Mouse (Mus musculus): ENCODE results near the gene Slc4a5. TPM values are rescaled to one million over a fixed set of nuclear protein-coding genes. Genes with fewer than 3 reads are reported as not detected.

Gene Slc4a5
- 1.4 and 1.6 TPM in 2 replicates for polyA plus RNA-seq (2012; rRNA removed)

GRCm38 (mm10) chr6:83219814-83220213 is at the start of gene Slc4a5:
TSS of gene Slc4a5 (plus strand) at chr6:83219828.

GRCm38 (mm10) chr6:83325525-83326393 is 106.1 kb downstream of the Slc4a5 start, which contains the start of the genes Mthfd2 and Mob1a:
TSS of gene Mthfd2 (minus strand) at chr6:83325908.
TSS of gene Mob1a (plus strand) at chr6:83326016.

GRCm38 (mm10) chr6:83348873-83349272 is 129.2 kb downstream of the Slc4a5 start, which contains the start of gene Bola3:
TSS of gene Bola3 (plus strand) at chr6:83349147.

Other genes with a start within 250 kb of the Slc4a5 start
- gene Dok1, start 186.4 kb upstream of the Slc4a5 start, polyA plus RNA-seq (2012; rRNA removed), result 7.7 and 8.2 TPM in 2 replicates
- 10.1 and 15.8 TPM in 2 replicates for gene Loxl3, start 185.7 kb upstream of the Slc4a5 start, polyA plus RNA-seq (2012; rRNA removed)
- gene Aup1, start 165.3 kb upstream of the Slc4a5 start, polyA plus RNA-seq (2012; rRNA removed), result 209 and 289 TPM in 2 replicates
- 70.4 and 80.9 TPM in 2 replicates for gene Htra2, start 164.6 kb upstream of the Slc4a5 start, polyA plus RNA-seq (2012; rRNA removed)
- gene Dqx1, start 162.0 kb upstream of the Slc4a5 start, polyA plus RNA-seq (2012; rRNA removed), result 2.0 and 3.3 TPM in 2 replicates
- 4.1 and 7.5 TPM in 2 replicates for gene Tlx2, start 149.5 kb upstream of the Slc4a5 start, polyA plus RNA-seq (2012; rRNA removed)
- gene Pcgf1, start 142.0 kb upstream of the Slc4a5 start, polyA plus RNA-seq (2012; rRNA removed), result 42.4 and 49.1 TPM in 2 replicates
- 0.59 and 1.2 TPM in 2 replicates for gene Lbx2, start 133.5 kb upstream of the Slc4a5 start, polyA plus RNA-seq (2012; rRNA removed)
- gene Ccdc142, start 118.2 kb upstream of the Slc4a5 start, polyA plus RNA-seq (2012; rRNA removed), result 4.1 and 5.1 TPM in 2 replicates
- 4.2 and 4.9 TPM in 2 replicates for gene Gm42688, start 118.2 kb upstream of the Slc4a5 start, polyA plus RNA-seq (2012; rRNA removed)
- gene Mrpl53, start 110.8 kb upstream of the Slc4a5 start, polyA plus RNA-seq (2012; rRNA removed), result 111 and 115 TPM in 2 replicates
- gene Mogs, start 104.3 kb upstream of the Slc4a5 start, polyA plus RNA-seq (2012; rRNA removed), result 47.3 and 47.7 TPM in 2 replicates
- gene Wbp1, start 98.3 kb upstream of the Slc4a5 start, polyA plus RNA-seq (2012; rRNA removed), result 201 and 275 TPM in 2 replicates
- 37.2 and 53.1 TPM in 2 replicates for gene Ino80b, start 94.4 kb upstream of the Slc4a5 start, polyA plus RNA-seq (2012; rRNA removed)
- 72.3 and 77.8 TPM in 2 replicates for gene Rtkn, start 84.4 kb upstream of the Slc4a5 start, polyA plus RNA-seq (2012; rRNA removed)
- 13.5 and 17.0 TPM in 2 replicates for gene Wdr54, start 63.4 kb upstream of the Slc4a5 start, polyA plus RNA-seq (2012; rRNA removed)
- 0.57 and 0.73 TPM in 2 replicates for gene 1700003E16Rik, start 63.4 kb upstream of the Slc4a5 start, polyA plus RNA-seq (2012; rRNA removed)
- gene Dctn1, start 53.9 kb upstream of the Slc4a5 start, polyA plus RNA-seq (2012; rRNA removed), result 142 and 229 TPM in 2 replicates
- gene Mthfd2, start 106.1 kb downstream of the Slc4a5 start, polyA plus RNA-seq (2012; rRNA removed), result 29.9 and 33.6 TPM in 2 replicates
- gene Mob1a, start 106.2 kb downstream of the Slc4a5 start, polyA plus RNA-seq (2012; rRNA removed), result 35.4 and 54.1 TPM in 2 replicates
- 48.7 and 77.4 TPM in 2 replicates for gene Bola3, start 129.3 kb downstream of the Slc4a5 start, polyA plus RNA-seq (2012; rRNA removed)
- gene Tet3, start 239.3 kb downstream of the Slc4a5 start, polyA plus RNA-seq (2012; rRNA removed), result 27.5 and 32.0 TPM in 2 replicates

Measured in central nervous system, embryonic 11.5 days (tissue).